Mouse (Mus musculus) granulocyte monocyte progenitor cell, adult 5-6 weeks (primary cell): ENCODE data around the gene Ttll12. TPM values are rescaled to one million over a fixed set of nuclear protein-coding genes. Genes with fewer than 3 reads are reported as not detected.

Source experiments
- ATAC-seq: replicated peaks from 2 replicates; pipeline ENCODE4 v1.8.0; 2016; ENCODE audit warnings: mild to moderate bottlenecking, moderate TSS enrichment, inconsistent platforms; ENCODE audit not compliant: poor library complexity, severe bottlenecking
- total RNA-seq, 2 experiments: library from RNA; stranded (forward) in 1 of 2; stranded (reverse) in 1 of 2; fragments of 200-712, 200-1000 nt in 1 of 2; fragments of >200 nt in 1 of 2; fragmentation: Nextera tagmentation in 1 of 2; gene quantifications; 2 replicates each; pipeline ENCODE4 v1.2.3; 2014 to 2017

Gene Ttll12
- total RNA-seq (2014; fragmentation: Nextera tagmentation) (15.1 and 23.6 TPM in 2 replicates), total RNA-seq (2017) (9.7 and 10.1 TPM in 2 replicates)

DNA sequence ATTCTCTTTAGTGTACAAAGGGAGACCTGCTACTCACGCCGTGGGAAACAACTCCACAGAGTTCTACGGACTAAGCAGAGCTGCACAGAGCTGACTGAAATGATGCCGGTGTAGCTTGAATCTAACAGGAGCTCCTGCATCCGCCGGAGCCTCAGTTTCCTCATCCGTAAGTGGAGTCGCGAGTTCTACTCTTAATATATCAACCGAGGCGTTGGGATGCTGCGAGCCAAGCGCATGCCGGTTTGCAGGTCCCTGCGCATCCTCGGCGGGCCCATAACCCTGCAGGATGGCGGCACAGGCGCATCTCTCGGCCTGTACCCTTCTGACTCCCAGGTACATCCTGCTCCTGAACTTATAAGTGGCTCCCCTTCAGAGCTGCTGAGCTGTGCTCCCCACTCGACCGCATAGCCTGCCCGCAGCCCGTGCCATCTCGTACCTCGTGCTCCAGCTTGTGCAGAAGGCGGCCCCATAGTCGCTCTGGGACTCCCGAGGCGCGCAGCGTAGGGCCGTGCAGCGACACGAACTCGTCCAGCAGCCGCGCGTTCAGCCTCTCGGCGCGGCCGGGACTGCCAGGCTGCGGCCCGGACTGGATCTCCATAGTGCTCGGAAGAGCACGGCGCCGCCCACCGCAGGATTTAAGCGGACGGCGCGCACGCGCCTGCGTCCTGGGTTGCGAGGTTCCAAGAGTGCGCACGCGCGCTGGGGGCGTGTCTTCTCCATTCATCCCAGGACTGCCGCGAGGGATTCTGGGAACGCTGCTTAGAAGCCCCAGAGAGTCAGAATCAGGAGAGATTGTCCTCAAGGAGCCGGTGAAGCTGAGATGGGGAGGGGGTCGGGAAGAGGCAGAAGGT lies at the start of gene Ttll12:
Gene Ttll12, minus strand, starts transcription at position 645 of the 851 bp plus-strand sequence.
- ATAC-seq = peak; percentile 90

DNA sequence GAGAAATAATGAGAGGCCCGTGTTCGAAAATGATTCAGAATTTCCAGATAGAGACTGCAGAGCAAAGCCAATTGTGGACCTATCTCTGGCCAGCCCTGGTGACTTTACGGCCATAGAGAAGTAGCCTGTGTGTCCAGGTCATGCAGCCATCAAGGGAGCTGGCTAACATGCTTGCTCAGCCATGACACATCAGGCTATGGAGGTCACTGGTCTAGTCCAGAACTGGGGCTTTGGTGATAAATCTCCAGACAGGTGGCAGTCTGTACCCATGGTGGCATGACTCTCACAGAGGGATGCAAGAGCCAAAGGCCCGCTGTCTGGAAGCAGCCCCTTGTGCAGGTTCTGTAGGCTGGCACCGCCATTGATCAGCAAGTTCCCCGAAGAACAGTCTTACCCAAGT lies 47.6 kb upstream of the Ttll12 start:
- ATAC-seq = no peak

DNA sequence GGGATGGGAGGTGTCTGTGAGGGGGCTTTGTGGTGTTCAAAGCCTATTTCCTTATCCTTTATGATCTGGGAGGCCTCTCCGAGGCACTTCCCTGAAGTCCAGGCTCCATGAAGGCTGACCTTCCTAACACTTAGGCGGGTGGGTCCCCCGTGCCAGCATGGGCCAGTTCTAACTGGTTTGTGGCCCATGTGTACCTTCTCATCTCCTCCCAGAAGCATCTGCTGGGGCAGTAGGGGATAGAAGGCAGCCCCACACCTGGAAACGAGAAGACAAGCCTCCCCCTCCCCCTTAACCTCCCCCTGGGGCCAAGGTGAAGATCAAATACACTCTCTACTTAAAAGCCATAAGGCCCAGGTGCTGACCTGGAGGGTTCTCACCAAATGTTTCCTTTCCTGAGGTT lies 45.3 kb upstream of the Ttll12 start:
- no peak for ATAC-seq

DNA sequence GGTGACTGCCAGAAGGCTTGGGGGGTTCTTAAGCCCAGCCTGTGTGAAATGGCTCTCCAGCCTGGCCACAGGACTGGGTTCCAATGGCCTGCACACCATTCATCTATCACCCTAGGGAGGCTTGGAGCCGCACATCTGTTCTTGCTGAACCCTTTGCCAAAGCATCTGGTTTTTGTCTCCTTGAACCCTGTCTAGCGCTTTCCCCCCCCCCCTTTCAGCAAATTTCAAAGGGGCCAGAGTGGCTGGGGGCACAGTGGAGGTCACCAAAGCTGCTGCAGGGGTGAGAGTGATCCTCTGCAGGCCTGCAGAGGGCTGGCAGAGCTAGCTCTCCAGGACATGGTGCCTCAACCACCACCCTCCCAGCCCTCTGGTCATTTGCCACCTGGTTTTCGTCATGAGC lies 44.2 kb upstream of the Ttll12 start:
- ATAC-seq = no peak

DNA sequence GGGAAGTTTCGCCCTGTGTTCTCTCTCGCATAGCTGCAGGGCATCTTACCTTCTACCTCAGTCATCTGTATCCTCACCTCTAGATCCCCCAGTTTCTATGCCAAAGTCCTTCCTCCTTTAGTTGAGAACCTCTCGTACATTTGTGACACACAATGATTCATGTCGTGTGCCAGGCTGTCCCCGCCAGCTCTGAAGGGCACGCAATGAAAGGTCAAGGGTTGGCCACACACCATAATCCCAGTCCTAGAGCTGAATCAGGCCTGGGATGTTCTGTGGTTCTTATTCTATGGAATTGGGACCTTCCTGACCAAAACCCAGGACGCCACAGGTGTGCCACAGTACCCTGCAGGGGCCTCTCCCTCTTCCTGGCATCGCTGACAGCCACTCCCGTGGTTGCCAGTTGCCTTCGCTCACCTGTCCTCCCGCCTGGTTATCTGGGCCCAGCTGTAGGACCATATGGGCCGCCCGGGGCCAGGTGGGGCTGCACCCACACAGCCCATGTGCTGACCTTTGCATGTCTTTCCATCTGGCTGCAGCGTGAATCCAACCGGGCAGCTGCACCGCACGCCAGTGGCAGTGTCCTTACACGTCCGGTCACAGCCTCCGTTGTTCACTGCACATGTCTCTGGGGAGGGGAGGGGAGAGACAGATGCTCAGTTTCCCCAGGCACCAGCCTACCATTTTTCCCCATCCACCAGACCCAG lies 43.4 kb upstream of the Ttll12 start:
- no peak for ATAC-seq

DNA sequence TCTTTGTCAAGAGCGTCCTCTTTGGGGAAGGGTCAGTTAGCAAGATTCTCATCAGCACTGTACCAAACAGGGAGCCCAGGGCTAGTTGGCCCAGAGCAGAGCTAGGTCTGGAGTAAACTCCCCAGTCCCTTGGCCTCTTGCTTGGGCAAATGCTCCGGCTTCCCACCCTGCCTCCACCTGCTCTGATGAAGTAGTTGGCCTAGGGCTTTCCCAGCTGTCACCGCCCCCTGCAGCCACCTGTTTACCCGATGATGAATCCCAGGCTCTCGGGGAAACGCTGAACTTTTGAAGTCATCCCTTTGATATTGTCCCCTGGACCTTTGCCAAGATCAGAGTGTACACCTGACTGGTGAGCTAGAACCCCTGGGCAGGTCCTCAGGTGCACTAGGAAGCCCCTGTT lies 41.8 kb upstream of the Ttll12 start:
- ATAC-seq = no peak

DNA sequence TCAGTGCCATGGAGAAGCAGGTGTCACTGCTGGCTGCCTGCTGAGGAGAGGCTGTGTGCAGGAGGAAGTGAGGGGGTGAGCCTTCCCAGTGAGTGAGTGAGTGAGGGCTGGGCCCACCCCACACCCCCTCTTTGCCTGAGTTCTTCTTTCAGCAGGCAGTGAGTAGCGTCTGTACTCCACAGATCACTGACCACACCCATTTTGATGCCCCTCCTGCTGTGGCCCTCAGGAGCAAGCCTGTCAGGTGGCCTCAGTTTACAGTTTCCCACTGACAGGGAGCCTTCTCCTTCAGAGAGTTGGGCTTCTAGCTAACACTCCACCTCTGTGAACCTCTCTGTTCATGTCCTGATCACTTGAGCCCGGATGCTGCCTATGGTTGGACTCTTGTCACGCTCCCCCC lies 40.3 kb upstream of the Ttll12 start:
- ATAC-seq = no peak

DNA sequence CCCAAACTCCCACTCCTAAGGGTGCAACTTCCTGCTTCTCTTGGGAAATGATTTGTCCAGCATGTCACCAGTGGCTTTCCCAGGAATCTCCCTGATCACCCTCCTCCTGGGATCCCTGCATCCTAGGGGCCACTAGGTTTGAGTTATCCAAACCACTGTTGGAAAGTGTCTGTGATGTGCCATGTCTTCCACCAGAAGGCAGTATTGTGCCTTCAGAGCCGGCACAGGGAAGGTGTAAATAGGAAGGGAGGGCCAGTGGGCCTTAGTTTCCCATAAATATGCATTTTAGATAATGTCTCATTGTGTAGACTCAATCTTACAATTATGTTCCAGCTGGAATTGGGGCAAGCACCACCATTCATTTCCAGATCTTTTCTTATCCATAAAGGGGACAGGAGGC lies 39.1 kb upstream of the Ttll12 start:
- no peak for ATAC-seq

DNA sequence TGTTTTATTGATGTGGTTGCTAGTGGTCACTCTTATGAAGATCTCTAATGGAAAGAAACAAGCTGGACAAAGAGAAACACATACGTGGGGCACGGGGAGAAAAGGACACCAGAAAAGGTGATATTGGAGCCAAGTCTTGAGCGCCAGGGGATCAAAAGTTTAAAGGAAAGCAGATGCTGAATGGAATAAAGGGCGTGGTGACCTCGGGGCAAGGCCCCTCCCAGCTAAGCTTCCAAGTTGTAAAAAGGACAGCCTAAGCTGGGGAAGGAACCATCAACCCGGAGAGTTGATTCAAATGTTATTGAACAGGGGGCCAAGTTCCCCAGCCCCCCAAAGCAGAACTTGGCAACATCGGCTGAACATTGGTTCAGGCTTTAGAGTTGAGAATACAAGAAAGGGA lies 36.1 kb upstream of the Ttll12 start:
- no peak for ATAC-seq

DNA sequence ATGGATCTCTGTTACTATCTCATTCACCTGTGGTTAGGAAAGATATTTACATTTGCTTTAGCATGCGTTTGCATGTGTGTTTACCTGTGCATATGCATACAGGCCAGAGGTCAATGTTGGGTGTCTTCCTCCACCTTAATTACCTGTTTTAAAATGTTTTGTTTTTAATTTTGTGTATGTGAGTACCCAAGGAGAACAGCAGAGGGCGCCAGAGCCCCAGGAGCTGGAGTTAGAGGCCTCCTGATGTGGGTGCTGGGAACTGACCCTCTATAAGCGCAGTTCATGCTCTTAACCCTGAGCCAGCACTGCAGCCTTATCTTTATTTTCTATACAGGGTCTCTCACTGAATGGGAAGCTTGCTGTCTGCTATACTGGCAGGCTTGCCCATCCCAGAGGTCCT lies 34.8 kb upstream of the Ttll12 start:
- ATAC-seq = no peak

DNA sequence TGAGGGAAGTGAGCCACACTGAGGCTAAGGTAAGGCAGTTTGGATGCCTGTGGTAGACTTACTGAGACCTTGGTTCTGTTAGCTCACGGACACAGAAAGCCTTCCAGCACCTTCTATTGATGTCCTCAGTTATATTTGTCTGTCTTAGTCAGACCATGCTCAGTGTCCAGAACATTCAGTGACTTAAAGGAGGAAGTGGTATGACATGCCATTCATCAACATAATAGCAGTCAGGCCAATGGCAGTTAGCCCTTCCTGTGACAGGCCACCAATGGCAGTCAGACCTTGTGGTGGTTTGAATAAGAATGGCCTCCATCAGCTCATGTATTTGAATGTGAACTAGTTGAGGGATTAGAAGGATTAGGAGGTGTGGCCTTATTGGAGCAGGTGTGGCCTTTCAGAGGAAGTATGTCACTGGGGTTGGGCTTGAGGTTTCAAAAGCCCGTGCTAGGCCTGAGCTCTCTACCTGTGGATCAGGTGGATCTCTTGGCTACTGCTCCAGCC lies 31.2 kb upstream of the Ttll12 start:
- no peak for ATAC-seq

DNA sequence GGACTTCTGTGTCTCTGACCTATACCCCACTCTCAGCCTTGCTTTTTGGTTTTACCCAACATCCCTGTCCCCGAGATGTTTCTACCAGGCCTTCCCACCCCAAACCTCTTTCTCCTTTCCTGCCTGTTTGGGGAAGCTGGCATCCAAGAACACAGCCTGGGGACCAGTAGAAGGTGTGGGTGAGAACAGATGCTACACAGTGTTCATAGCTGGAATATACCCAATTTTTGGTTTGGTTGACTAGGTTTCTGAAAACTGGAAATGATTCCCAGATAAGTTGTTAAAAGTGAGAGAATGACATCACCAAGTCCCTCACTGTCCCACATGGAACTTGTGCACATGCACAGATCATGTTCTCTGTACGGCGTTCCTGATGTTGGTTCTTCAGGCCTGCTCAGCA lies 20.3 kb upstream of the Ttll12 start:
- no peak for ATAC-seq

DNA sequence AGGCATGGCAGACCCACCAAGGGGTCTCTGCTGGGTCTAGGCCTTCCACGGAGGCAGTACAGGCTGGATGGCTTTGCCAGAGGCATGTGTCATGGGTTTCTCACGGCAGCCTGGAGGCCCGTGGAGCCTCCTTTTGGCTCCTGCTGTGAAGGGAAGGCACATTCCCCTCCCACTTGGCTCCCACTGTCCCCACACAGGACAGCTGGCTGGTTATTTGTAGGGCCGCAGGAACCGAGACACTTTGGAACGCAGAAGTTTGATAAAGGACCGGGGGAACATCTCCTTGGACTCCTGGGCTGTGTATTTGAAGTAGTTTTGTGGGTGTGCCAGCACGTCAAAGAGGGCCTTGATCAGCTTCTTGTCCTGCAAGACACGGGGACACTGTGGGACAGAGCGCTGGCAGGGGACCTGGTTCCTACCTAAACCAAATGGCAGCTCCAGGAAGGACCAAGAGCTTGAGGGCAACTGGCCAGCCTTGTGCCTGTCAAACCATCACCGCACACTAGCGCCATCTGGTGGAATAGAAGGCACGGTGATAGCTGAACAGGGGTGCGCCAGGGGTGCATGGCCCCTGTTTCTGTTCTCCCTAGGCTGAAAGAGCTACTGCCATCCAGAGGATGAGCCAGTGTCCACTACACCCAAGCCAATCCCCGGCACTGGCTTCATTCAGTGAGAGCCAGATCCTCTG lies 12.3 kb upstream of the Ttll12 start:
- peak; percentile 75 for ATAC-seq

DNA sequence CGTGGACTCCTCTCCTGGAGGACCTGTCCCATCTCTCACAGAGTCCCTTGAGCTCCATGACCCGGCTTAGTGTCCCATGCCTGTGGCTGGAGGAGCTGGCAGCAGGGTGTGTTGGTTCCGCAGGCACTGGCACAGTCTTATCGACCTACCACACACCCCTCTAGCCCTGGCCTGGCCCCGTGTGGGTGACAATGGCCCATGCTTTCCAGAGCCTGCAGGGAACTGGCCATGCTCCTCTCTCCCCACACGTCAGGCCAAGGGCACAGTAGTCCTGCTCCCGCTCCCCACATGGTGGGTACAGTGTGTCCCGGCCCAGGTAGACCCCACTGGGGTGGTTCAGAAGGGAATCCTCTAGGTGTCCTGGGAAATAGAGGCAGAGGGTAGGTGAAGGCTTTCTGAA lies 11.7 kb upstream of the Ttll12 start:
- no peak for ATAC-seq

DNA sequence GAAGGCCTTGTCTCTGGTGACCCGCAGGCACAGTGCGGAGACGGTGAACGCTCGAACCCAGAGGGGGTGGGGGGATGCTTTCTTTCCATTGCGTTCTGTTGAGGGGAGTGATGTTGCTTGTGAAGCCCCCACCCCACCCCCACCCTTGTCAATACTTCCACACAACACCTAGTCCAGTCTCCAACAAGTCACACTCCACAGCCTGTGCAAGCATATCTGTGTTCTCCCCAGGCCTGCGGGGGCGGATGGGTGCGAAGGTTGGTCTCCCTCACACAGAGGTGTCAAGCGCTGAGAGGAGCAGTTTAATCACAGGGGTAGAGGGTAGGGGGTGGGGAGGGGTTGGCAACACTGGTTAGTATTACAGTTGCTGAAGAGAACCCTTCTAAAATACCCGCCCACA lies 11.3 kb upstream of the Ttll12 start:
- no peak for ATAC-seq

DNA sequence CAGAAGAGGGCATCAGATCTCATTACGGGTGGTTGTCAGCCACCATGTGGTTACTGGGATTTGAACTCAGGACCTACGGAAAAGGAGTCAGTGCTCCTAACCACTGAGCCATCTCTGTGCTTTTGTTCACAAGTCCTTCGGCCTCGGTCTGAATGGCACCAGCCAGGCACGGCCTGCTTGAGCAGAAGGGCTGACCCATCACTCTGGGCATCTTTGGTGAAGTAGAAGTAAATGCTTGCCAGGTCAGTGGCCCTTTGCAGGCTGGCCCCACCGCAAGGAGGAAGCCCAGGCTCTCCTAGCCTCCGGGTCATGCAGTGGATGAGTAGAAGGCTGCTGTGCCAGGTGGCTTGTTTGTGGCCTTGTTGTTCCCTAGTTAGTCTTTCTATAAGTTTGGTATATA lies 8.5 kb upstream of the Ttll12 start:
- no peak for ATAC-seq

DNA sequence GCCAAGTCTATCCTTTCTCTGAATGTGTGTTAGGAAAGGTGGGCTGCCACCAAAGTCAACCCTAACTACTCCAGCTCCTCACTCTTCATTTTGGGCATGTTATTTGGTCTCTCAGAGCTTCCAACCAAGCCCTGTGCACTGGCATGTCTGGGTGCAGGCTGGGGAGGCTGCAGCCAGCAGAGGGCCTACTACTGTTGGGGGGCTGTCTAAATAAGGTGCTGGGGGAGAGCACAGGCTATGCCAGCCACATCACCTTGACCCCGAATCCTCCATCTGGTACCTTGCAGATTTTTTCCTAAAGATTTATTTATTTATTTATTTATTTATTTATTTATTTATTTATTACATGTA lies 8.1 kb upstream of the Ttll12 start:
- ATAC-seq = 0 out of 2 replicates have a peak, but pooled peaks have one; percentile 12

DNA sequence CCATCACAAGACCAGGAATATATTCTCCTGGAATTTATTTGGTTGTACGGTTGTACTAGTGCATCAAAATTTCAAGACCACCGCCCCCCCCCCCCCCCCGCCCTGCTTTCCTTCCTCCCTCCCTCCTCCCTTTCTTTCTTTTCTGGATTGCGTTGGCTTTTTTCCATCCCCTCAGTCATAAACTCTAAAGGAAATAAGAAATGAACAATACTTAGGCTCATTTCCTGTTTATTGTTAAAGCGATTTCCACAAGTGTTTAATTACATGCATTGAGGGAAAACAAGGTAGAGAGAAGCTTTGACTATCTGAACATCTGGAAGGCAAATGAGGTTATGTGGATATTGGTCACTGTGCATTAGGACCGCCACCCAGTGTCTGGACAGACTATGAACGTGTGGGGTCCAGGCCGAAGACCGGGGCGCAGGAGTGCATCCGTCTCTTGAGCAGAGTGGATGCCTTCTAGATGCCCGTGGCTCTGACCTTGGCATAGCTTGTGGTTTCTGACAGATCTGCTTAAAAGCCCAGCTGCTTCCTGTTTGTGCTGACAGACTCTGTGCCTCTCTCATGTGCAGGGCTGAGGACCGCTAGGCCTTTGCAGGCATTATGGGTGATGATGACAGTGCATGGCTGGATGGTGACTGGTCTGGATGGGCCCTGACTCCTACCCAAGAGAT lies 7.6 kb upstream of the Ttll12 start:
- peak; percentile 81 for ATAC-seq

DNA sequence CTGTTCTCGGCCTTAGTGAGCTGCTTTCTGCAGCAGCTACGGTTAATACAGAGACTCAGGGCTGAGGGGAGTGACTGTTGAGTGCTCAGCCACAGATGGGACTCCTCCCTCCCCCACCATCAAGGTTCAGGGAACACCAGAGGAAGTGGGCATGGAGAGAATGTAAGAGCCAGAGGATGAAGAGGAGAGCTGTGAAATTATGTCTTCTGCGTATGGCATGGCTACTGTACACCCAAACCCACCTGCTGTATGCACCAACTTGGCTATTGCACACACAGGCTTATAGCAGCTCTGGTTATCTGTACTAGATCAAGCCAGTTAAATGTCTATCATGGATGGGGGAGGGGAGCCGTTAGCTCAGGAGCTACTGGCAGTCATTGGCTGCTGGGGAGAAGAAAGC lies 6.2 kb upstream of the Ttll12 start:
- no peak for ATAC-seq

DNA sequence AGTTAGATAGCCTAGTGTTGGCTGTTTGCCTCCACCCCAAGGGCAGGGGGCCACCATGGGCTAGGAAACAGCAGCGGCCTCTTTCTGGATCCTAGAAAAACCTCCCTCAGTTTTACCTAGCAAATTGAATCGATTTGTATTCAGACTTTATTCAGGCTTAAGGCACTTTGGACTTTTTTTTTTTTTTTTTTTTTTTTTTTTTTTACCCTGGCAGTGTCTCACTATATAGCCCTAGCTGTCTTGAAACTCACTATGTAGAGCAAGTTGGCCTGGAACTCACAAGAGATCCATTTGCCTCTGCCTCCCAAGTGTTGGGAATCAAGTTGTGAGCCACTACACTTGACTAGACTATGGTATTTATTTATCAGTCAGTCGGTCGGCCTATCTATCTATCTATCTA lies 1.9 kb upstream of the Ttll12 start:
- ATAC-seq = no peak

DNA sequence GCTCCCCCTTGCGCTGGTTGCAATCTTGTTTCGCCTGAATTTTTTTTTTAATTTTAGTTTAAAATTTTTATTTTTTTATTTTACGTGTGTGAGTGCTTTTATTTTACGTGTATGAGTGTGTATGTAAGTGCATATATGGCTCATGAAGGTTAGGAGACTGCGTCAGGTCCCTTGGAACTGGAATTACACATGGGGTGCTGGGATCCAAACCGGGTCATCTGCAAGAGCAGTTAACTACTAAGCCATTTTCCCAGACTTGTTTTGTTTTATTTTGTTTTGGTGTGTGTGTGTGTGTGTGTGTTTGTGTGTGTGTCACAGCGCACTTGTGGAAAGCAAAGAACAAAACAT lies 381 bp upstream of the Ttll12 start:
- ATAC-seq = no peak
